9 mouse cellular contexts compared by ENCODE assay signal in the genomic region with DNA sequence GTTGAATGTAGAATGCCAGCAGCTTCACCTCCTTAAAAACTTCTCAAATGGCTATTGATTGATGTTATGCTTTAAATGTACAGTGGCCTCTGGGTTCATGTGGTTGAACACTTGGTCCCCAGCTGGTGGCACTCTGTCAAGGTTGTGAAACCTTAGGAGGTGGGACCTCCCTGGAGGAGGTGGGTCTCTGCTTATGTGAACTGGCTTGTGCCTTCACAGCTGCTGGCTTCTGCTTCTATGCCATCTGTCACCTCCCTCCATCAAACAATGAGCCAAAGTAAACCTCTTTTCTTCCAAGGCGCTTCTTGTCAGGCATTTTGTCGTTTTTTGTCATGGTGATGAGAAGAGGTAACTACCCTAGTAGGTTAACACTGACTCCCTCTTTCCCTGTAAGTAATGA. TPM values are rescaled to one million over a fixed set of nuclear protein-coding genes. Genes with fewer than 3 reads are reported as not detected.
DNase-seq lines count a peak whose midpoint lies in the region; ATAC-seq lines count a peak whose summit lies in the region.
"Had no signal": no experiment of that assay in that cellular context is flagged by ENCODE, and none has a peak within 500 bp of the region (broad histone marks: within the 10 kb centered on the region; RNA-seq: fewer than 3 reads in every experiment).

No protein-coding gene starts in this region.

- ATAC-seq in neural tube, embryonic 12.5 days (ENCODE audit: low FRiP score, low read depth) = peak; percentile 64; the same call in 1 of the 2 replicates
- no peak for ATAC-seq in neural tube, embryonic 15.5 days (ENCODE audit: low FRiP score)
- 0 out of 2 replicates have a peak, but pooled peaks have one; percentile 33 for ATAC-seq in hindbrain, embryonic 13.5 days (ENCODE audit: low FRiP score)

- H3K9me3 ChIP-seq in neural tube, embryonic 12.5 days = no peaks in the 10 kb centered on the region
- H3K9me3 ChIP-seq in neural tube, embryonic 15.5 days (replicated peaks) = no peaks in the 10 kb centered on the region
- no peaks in the 10 kb centered on the region for H3K9me3 ChIP-seq in hindbrain, embryonic 13.5 days

- DNase-seq in gastrocnemius, postnatal 25 days = peak; percentile 36
- DNase-seq in gastrocnemius, postnatal 4 days (ENCODE audit: low spot score in 2 of 2) = no peak
- peak; percentile 14 to 32 for DNase-seq in thymus, postnatal 36 days
- no peak for DNase-seq in right cerebral cortex, postnatal 14 days
- no peak for DNase-seq in cerebellum, adult 11-12 months
- DNase-seq: cerebellum, postnatal 36 days had no signal

- peaks cover 8% of the 10 kb centered on the region for H3K4me1 ChIP-seq in neural tube, embryonic 12.5 days
- H3K4me1 ChIP-seq in neural tube, embryonic 15.5 days = peaks cover 8% of the 10 kb centered on the region; the same call in 1 of the 2 replicates
- peaks cover 26% of the 10 kb centered on the region for H3K4me1 ChIP-seq in hindbrain, embryonic 13.5 days (replicated peaks)

- no peak overlapping the region for H3K4me3 ChIP-seq in neural tube, embryonic 12.5 days
- H3K4me3 ChIP-seq in neural tube, embryonic 15.5 days (replicated peaks) = no peak overlapping the region
- no peak overlapping the region for H3K4me3 ChIP-seq in hindbrain, embryonic 13.5 days

- H3K27me3 ChIP-seq in neural tube, embryonic 12.5 days (replicated peaks) = no peaks in the 10 kb centered on the region
- no peaks in the 10 kb centered on the region for H3K27me3 ChIP-seq in neural tube, embryonic 15.5 days (replicated peaks)
- no peaks in the 10 kb centered on the region for H3K27me3 ChIP-seq in hindbrain, embryonic 13.5 days

- 35% methylated on average over 2 of the region's 2 CpGs for WGBS in neural tube, embryonic 12.5 days
- 20% methylated on average over 2 of the region's 2 CpGs for WGBS in neural tube, embryonic 15.5 days
- 30% methylated on average over 2 of the region's 2 CpGs for WGBS in hindbrain, embryonic 13.5 days

- 0 out of 2 replicates have a peak, but pooled peaks cover under 1% of the 10 kb centered on the region for H3K36me3 ChIP-seq in neural tube, embryonic 12.5 days
- H3K36me3 ChIP-seq in neural tube, embryonic 15.5 days = no peaks in the 10 kb centered on the region
- H3K36me3 ChIP-seq in hindbrain, embryonic 13.5 days = no peaks in the 10 kb centered on the region

- H3K9ac ChIP-seq in neural tube, embryonic 12.5 days = no peak overlapping the region
- H3K9ac ChIP-seq in neural tube, embryonic 15.5 days (replicated peaks) = no peak overlapping the region
- no peak overlapping the region for H3K9ac ChIP-seq in hindbrain, embryonic 13.5 days

- no peak overlapping the region for H3K27ac ChIP-seq in neural tube, embryonic 12.5 days
- no peak overlapping the region for H3K27ac ChIP-seq in neural tube, embryonic 15.5 days (replicated peaks)
- no peak overlapping the region for H3K27ac ChIP-seq in hindbrain, embryonic 13.5 days

- H3K4me2 ChIP-seq in neural tube, embryonic 12.5 days (replicated peaks) = no peak overlapping the region
- H3K4me2 ChIP-seq in neural tube, embryonic 15.5 days = no peak overlapping the region
- H3K4me2 ChIP-seq in hindbrain, embryonic 13.5 days = no peak overlapping the region

RNA-seq across cellular contexts. Expression of a gene that starts 13.8 kb away (rescaled TPM):
- total RNA-seq in gastrocnemius, postnatal 25 days (2021) = 10 to 100 TPM; 89.1 to 93.3 TPM
- 10 to 100 TPM; 65.0 to 68.3 TPM for total RNA-seq in gastrocnemius, postnatal 4 days (2021)
- 82.8 and 87.8 TPM in 2 replicates for polyA plus RNA-seq in neural tube, embryonic 12.5 days (2016; fragmentation: Nextera tagmentation; extraction: Ambion mirVana)
- polyA plus RNA-seq in neural tube, embryonic 15.5 days (2015; fragmentation: Nextera tagmentation; extraction: Ambion mirVana) = 112 and 117 TPM in 2 replicates
- polyA plus RNA-seq in hindbrain, embryonic 13.5 days (2015; fragmentation: Nextera tagmentation; extraction: Ambion mirVana) = 96.1 and 98.2 TPM in 2 replicates

RNA-seq across cellular contexts. Expression of a gene that starts 31.7 kb away (rescaled TPM):
- 1 to 10 TPM; 6.2 to 7.2 TPM for total RNA-seq in gastrocnemius, postnatal 25 days (2021)
- total RNA-seq in gastrocnemius, postnatal 4 days (2021) = 10 to 100 TPM; 24.3 to 27.1 TPM
- 14.1 and 17.8 TPM in 2 replicates for polyA plus RNA-seq in neural tube, embryonic 12.5 days (2016; fragmentation: Nextera tagmentation; extraction: Ambion mirVana)
- 5.3 and 11.6 TPM in 2 replicates for polyA plus RNA-seq in neural tube, embryonic 15.5 days (2015; fragmentation: Nextera tagmentation; extraction: Ambion mirVana)
- polyA plus RNA-seq in hindbrain, embryonic 13.5 days (2015; fragmentation: Nextera tagmentation; extraction: Ambion mirVana) = 6.0 and 6.5 TPM in 2 replicates

Comparison
In these comparisons a context has a peak if more than half of its experiments do, and no peak if none do; other contexts are left out.
1. DNase-seq: peak in gastrocnemius, postnatal 25 days (single experiment) and thymus, postnatal 36 days (2 of 2); none in gastrocnemius, postnatal 4 days (0 of 2), right cerebral cortex, postnatal 14 days (single experiment) and cerebellum, adult 11-12 months (single experiment).